Mouse (Mus musculus) stomach, postnatal 0 days (tissue): ENCODE measurements at regions not wholly inside any gene's neighbourhood (a gene's known extent, or its start where the extent isn't known, plus 50 kb on each side); places are given as distances from the start of the nearest gene placed in this dataset.

ENCODE experiments used
- CTCF ChIP-seq: IDR thresholded peaks from 2 replicates; pipeline ENCODE4 v1.5.1; 2016; ENCODE audit warnings: antibody characterized with exemption, low read depth, mild to moderate bottlenecking, moderate library complexity
- EP300 ChIP-seq: optimal IDR thresholded peaks from 2 replicates; pipeline ENCODE3; 2016; ENCODE audit warnings: antibody characterized with exemption

- TF ChIP-seq CTCF: no peak
- no peak for TF ChIP-seq EP300
Observed at GRCm38 (mm10) chr10:92510677-92511076, 211.5 kb downstream of the Nedd1 start.
